Comparison of ENCODE assay signal across 8 mouse cellular contexts in genomic region chr4:149702210-149702979, GRCm38 (mm10). TPM values are rescaled to one million over a fixed set of nuclear protein-coding genes. Genes with fewer than 3 reads are reported as not detected.
DNase-seq lines count a peak whose midpoint lies in the region; TF ChIP-seq lines count a peak whose summit lies in the region.

Gene Pik3cd, minus strand, starts transcription at chr4:149702571.

- DNase-seq in kidney, adult 2 months = peak; percentile 36
- DNase-seq in kidney, postnatal 14 days = no peak
- DNase-seq in layer of hippocampus, adult 8-10 months (ENCODE audit: low spot score in 2 of 2) = no peak
- peak; percentile 74 for DNase-seq in lung, postnatal 36 days
- DNase-seq in thymus, adult 2 months = peak; percentile 57
- no peak for DNase-seq in embryo, embryonic 10 days (ENCODE audit: low spot score)
- no peak for DNase-seq in cerebellum, adult 11-12 months

- TF ChIP-seq CTCF in kidney, adult 2 months (conservative IDR thresholded peaks at IDR 0.05; ENCODE audit: insufficient read depth, insufficient read length, low read depth, low read length) = no peak
- TF ChIP-seq CTCF in thymus, adult 2 months (IDR thresholded peaks at IDR 0.05; ENCODE audit: borderline replicate concordance, control insufficient read depth, extremely low read depth, insufficient read depth, low read length, poor library complexity) = no peak

- no peak for TF ChIP-seq POLR2A in kidney, adult 2 months (IDR thresholded peaks at IDR 0.05; ENCODE audit: low read depth, low read length)
- 0 out of 2 replicates have a peak, but pooled peaks have one; percentile 27 for TF ChIP-seq POLR2A in thymus, adult 2 months (IDR thresholded peaks at IDR 0.05; ENCODE audit: control insufficient read depth, extremely low read depth, insufficient read depth, low read length, poor library complexity)

- H3K27me3 ChIP-seq in kidney, adult 2 months (replicated peaks; ENCODE audit: control insufficient read depth, insufficient read depth, low read length) = no peaks in the 10 kb centered on the region
- no peaks in the 10 kb centered on the region for H3K27me3 ChIP-seq in thymus, adult 2 months (ENCODE audit: control insufficient read depth, insufficient read depth, low read length)

- WGBS in kidney, adult 2 months = 36% methylated on average over 19 of the region's 19 CpGs
- WGBS in thymus, adult 2 months = 6% methylated on average over 19 of the region's 19 CpGs

- H3K36me3 ChIP-seq in kidney, adult 2 months (ENCODE audit: control insufficient read depth, insufficient read depth, low read length) = no peaks in the 10 kb centered on the region
- no peaks in the 10 kb centered on the region for H3K36me3 ChIP-seq in thymus, adult 2 months (ENCODE audit: control insufficient read depth, insufficient read depth, low read length)

- H3K27ac ChIP-seq in kidney, adult 2 months (ENCODE audit: insufficient read depth, low read depth, low read length) = peak within 1 kb of the TSS; percentile 14; the same call in 1 of the 2 replicates
- H3K27ac ChIP-seq in brown adipose tissue, adult 24 weeks (replicated peaks; ENCODE audit: low read depth, low read length) = peak within 1 kb of the TSS; percentile 75
- H3K27ac ChIP-seq in thymus, adult 2 months (ENCODE audit: control insufficient read depth, insufficient read depth, low read length) = peak within 1 kb of the TSS; percentile 83

- no peaks in the 10 kb centered on the region for H3K4me1 ChIP-seq in kidney, adult 2 months (ENCODE audit: control insufficient read depth, insufficient read depth, low read length)
- H3K4me1 ChIP-seq in brown adipose tissue, adult 24 weeks (ENCODE audit: control insufficient read depth, insufficient read depth, insufficient read length, low read length) = no peaks in the 10 kb centered on the region
- peaks cover 58% of the 10 kb centered on the region for H3K4me1 ChIP-seq in thymus, adult 2 months (replicated peaks; ENCODE audit: control insufficient read depth, insufficient read depth, low read length)

- no peak within 1 kb of the TSS for H3K4me3 ChIP-seq in kidney, adult 2 months (ENCODE audit: insufficient read depth, low read depth, low read length)
- H3K4me3 ChIP-seq in brown adipose tissue, adult 24 weeks (ENCODE audit: insufficient read depth, low read depth, low read length) = peak within 1 kb of the TSS; percentile 21
- peak within 1 kb of the TSS; percentile 38 for H3K4me3 ChIP-seq in thymus, adult 2 months (ENCODE audit: control insufficient read depth, insufficient read depth, low read length)

RNA-seq across cellular contexts. Expression of gene Pik3cd, which starts in this region (rescaled TPM):
- polyA plus RNA-seq in kidney, adult 2 months (2012; rRNA removed) = 3.1 and 7.2 TPM in 2 replicates
- polyA plus RNA-seq in brown adipose tissue, adult 24 weeks (2012; ENCODE audit: insufficient read depth, insufficient read length, missing spikeins) = 0.96 and 1.6 TPM in 2 replicates
- 10 to 100 TPM; 26.7 to 30.2 (median 28.4) TPM for total RNA-seq in layer of hippocampus, adult 8-10 months (2022)
- 106 and 120 TPM in 2 replicates for polyA plus RNA-seq in thymus, adult 2 months (2012; rRNA removed)

Comparison
In these comparisons a context has a peak if more than half of its experiments do, and no peak if none do; other contexts are left out.
1. RNA of gene Pik3cd (polyA plus RNA-seq): 106 to 120 TPM in thymus, adult 2 months; 3.1 to 7.2 TPM in kidney, adult 2 months and 0.96 to 1.6 TPM in brown adipose tissue, adult 24 weeks; every median in the first group is over 10 times any median in the second.
2. DNase-seq: peak in kidney, adult 2 months (single experiment), lung, postnatal 36 days (single experiment) and thymus, adult 2 months (single experiment); none in kidney, postnatal 14 days (single experiment), layer of hippocampus, adult 8-10 months (0 of 2), embryo, embryonic 10 days (single experiment) and cerebellum, adult 11-12 months (single experiment).
3. H3K27ac ChIP-seq: peak in every context shown above with its lines; median percentile 83 in thymus, adult 2 months; 75 in brown adipose tissue, adult 24 weeks; 14 in kidney, adult 2 months.